In genomic region chr2:152661163-152661562, GRCm38 (mm10) we compare ENCODE assay signal across 24 mouse cellular contexts. TPM values are rescaled to one million over a fixed set of nuclear protein-coding genes. Genes with fewer than 3 reads are reported as not detected.
"Had no signal": no experiment of that assay in that cellular context is flagged by ENCODE, and none has a peak within 500 bp of the region (broad histone marks: within the 10 kb centered on the region; RNA-seq: fewer than 3 reads in every experiment).

No protein-coding gene starts in this region.

- H3K9me3 ChIP-seq: limb, embryonic 10.5 days; liver, embryonic 13.5 days; lung, embryonic 15.5 days; midbrain, embryonic 13.5 days; neural tube, embryonic 15.5 days; stomach, embryonic 15.5 days had no signal

- H3K4me1 ChIP-seq: limb, embryonic 10.5 days; liver, embryonic 13.5 days; lung, embryonic 15.5 days; midbrain, embryonic 13.5 days; neural tube, embryonic 15.5 days; stomach, embryonic 15.5 days had no signal

- ATAC-seq: intestine, embryonic 16.5 days; liver, postnatal 0 days; midbrain, embryonic 13.5 days had no signal

- H3K4me3 ChIP-seq: left cerebral cortex, adult 2 months; limb, embryonic 10.5 days; liver, embryonic 13.5 days; lung, embryonic 15.5 days; midbrain, embryonic 13.5 days; myocyte; neural tube, embryonic 15.5 days; stomach, embryonic 15.5 days had no signal

- H3K4me2 ChIP-seq: liver, embryonic 13.5 days; lung, embryonic 15.5 days; midbrain, embryonic 13.5 days; neural tube, embryonic 15.5 days; stomach, embryonic 15.5 days had no signal

- H3K36me3 ChIP-seq: limb, embryonic 10.5 days; liver, embryonic 13.5 days; lung, embryonic 15.5 days; midbrain, embryonic 13.5 days; neural tube, embryonic 15.5 days; stomach, embryonic 15.5 days had no signal

- H3K27me3 ChIP-seq: liver, embryonic 13.5 days; midbrain, embryonic 13.5 days; neural tube, embryonic 15.5 days; stomach, embryonic 15.5 days had no signal

- DNase-seq: kidney, postnatal 14 days; liver, embryonic 13.5 days; liver, postnatal 0 days; lung, postnatal 14 days; thymus, adult 2 months; thymus, postnatal 25 days had no signal

- H3K9ac ChIP-seq: liver, embryonic 13.5 days; liver, postnatal 0 days; lung, embryonic 15.5 days; midbrain, embryonic 13.5 days; neural tube, embryonic 15.5 days; stomach, embryonic 15.5 days had no signal

- H3K27ac ChIP-seq: left cerebral cortex, adult 2 months; limb, embryonic 10.5 days; liver, embryonic 13.5 days; lung, embryonic 15.5 days; macrophage; midbrain, embryonic 13.5 days; neural tube, embryonic 15.5 days; stomach, embryonic 15.5 days had no signal

RNA-seq across cellular contexts. Expression of gene Rem1, which starts 34.4 kb away (rescaled TPM):
- polyA plus RNA-seq: macrophage had no signal

RNA-seq across cellular contexts. Expression of gene Defb25, which starts 38.3 kb away (rescaled TPM):
- total RNA-seq: layer of hippocampus, adult 8-10 months; layer of hippocampus, postnatal 14 days; left cerebral cortex, adult 2 months; left cerebral cortex, postnatal 14 days; midbrain, postnatal 0 days had no signal
- polyA plus RNA-seq: limb, embryonic 10.5 days; liver, embryonic 13.5 days; lung, embryonic 15.5 days; macrophage; midbrain, embryonic 13.5 days; neural tube, embryonic 11.5 days; neural tube, embryonic 15.5 days; testis, adult 2 months had no signal

RNA-seq across cellular contexts. Expression of gene Defb36, which starts 57.0 kb away (rescaled TPM):
- total RNA-seq: layer of hippocampus, adult 8-10 months; layer of hippocampus, postnatal 14 days; left cerebral cortex, adult 2 months; left cerebral cortex, postnatal 14 days; midbrain, postnatal 0 days had no signal
- polyA plus RNA-seq: intestine, embryonic 16.5 days; large intestine, adult 2 months; limb, embryonic 10.5 days; limb, embryonic 14.5 days; liver, embryonic 13.5 days; liver, postnatal 0 days; lung, embryonic 15.5 days; macrophage; midbrain, embryonic 13.5 days; midbrain, postnatal 0 days; myocyte; neural tube, embryonic 11.5 days; neural tube, embryonic 15.5 days; stomach, embryonic 15.5 days; thymus, adult 2 months; urinary bladder, adult 2 months had no signal
